Comparison of ENCODE assay signal across 18 mouse cellular contexts in genomic region chr8:114165741-114166140, GRCm38 (mm10). TPM values are rescaled to one million over a fixed set of nuclear protein-coding genes. Genes with fewer than 3 reads are reported as not detected.
"Had no signal": no experiment of that assay in that cellular context is flagged by ENCODE, and none has a peak within 500 bp of the region (broad histone marks: within the 10 kb centered on the region; RNA-seq: fewer than 3 reads in every experiment).

No protein-coding gene starts in this region.

- H3K4me3 ChIP-seq: midbrain, embryonic 12.5 days; stomach, embryonic 15.5 days had no signal

- H3K9ac ChIP-seq: liver, embryonic 14.5 days; liver, postnatal 0 days; lung, embryonic 14.5 days; midbrain, embryonic 12.5 days; stomach, embryonic 15.5 days had no signal

- DNase-seq: kidney, adult 18-20 months; kidney, adult 9 months; kidney, postnatal 25 days; left cerebral cortex, postnatal 4 days; liver, postnatal 0 days; lung, embryonic 14.5 days; right cerebral cortex, postnatal 25 days; spleen, adult 18-20 months; thymus, postnatal 25 days had no signal

- H3K4me1 ChIP-seq: stomach, embryonic 15.5 days had no signal

- H3K4me2 ChIP-seq: lung, embryonic 14.5 days; midbrain, embryonic 12.5 days; stomach, embryonic 15.5 days had no signal

- H3K9me3 ChIP-seq: midbrain, embryonic 12.5 days; stomach, embryonic 15.5 days had no signal

- H3K36me3 ChIP-seq: midbrain, embryonic 12.5 days; stomach, embryonic 15.5 days had no signal

- H3K27ac ChIP-seq: kidney, postnatal 0 days; liver, embryonic 14.5 days; macrophage; midbrain, embryonic 12.5 days; stomach, embryonic 15.5 days had no signal

- ATAC-seq: liver, postnatal 0 days; lung, postnatal 0 days; midbrain, embryonic 16.5 days had no signal

- H3K27me3 ChIP-seq: midbrain, embryonic 12.5 days; stomach, embryonic 15.5 days had no signal

RNA-seq across cellular contexts. Expression of gene Vat1l, which starts 39.7 kb away (rescaled TPM):
- total RNA-seq: liver, adult 2 months; megakaryocyte, adult 5-6 weeks had no signal
- polyA plus RNA-seq: liver, adult 2 months; liver, postnatal 0 days; macrophage had no signal
